Mouse (Mus musculus) lung, embryonic 16.5 days (tissue): ENCODE measurements at regions not wholly inside any gene's neighbourhood (a gene's known extent, or its start where the extent isn't known, plus 50 kb on each side); places are given as distances from the start of the nearest gene placed in this dataset.

Source experiments
- ATAC-seq: fragments of 200-750 bp; cut with Nextera tagmentation; 2 replicates; pipeline ENCODE4 v1.8.0; 2017; ENCODE audit warnings: low read depth, mild to moderate bottlenecking, moderate library complexity
- H3K27ac ChIP-seq: fragments of 300-500 bp; sonication (generic); 2 replicates; pipeline ENCODE4 v1.5.1; 2014; ENCODE audit warnings: mild to moderate bottlenecking, control low read depth, low read length
- H3K27me3 ChIP-seq: fragments of 300-500 bp; sonication (generic); 2 replicates; pipeline ENCODE4 v1.6.1; 2014; ENCODE audit warnings: low read depth, low read length, mixed read lengths; ENCODE audit not compliant: control insufficient read depth, insufficient read depth
- H3K36me3 ChIP-seq: fragments of 300-500 bp; sonication (generic); 2 replicates; pipeline ENCODE4 v1.6.1; 2014; ENCODE audit warnings: low read length; ENCODE audit not compliant: control insufficient read depth, insufficient read depth
- H3K4me1 ChIP-seq: fragments of 300-500 bp; sonication (generic); replicated peaks from 2 replicates; pipeline ENCODE4 v1.6.1; 2014; ENCODE audit warnings: low read length, mixed read lengths; ENCODE audit not compliant: control insufficient read depth, insufficient read depth
- H3K4me2 ChIP-seq: fragments of 300-500 bp; sonication (generic); 2 replicates; pipeline ENCODE4 v1.6.1; 2014; ENCODE audit warnings: low read depth, low read length, control low read depth
- H3K4me3 ChIP-seq: fragments of 300-500 bp; sonication (generic); 2 replicates; pipeline ENCODE4 v1.5.1; 2014; ENCODE audit warnings: mild to moderate bottlenecking, low read length, control low read depth
- H3K9ac ChIP-seq: fragments of 300-500 bp; sonication (generic); 2 replicates; pipeline ENCODE4 v1.6.1; 2014; ENCODE audit warnings: low read length, control low read depth
- H3K9me3 ChIP-seq: fragments of 300-500 bp; sonication (generic); 2 replicates; pipeline ENCODE4 v1.6.1; 2016; ENCODE audit warnings: low read length; ENCODE audit not compliant: control insufficient read depth
- WGBS: fragments of 180-500 bp; shearing (Covaris S2); extraction: QIAGEN DNeasy Blood & Tissue Kit; methylation state at CpG from one replicate; pipeline ENCODE4 v1.1.7; 2014; 5-methylcytosine and 5-hydroxymethylcytosine counted together

GRCm38 (mm10) chr19:32976507-32976906 lies 219.2 kb downstream of the Pten start:
- Histone ChIP-seq H3K27me3 (no peaks in the 10 kb centered on the region), H3K36me3 (no peaks in the 10 kb centered on the region), H3K9ac (no peak overlapping the region), H3K4me2 (no peak overlapping the region), H3K27ac (no peak overlapping the region), H3K9me3 (no peaks in the 10 kb centered on the region), H3K4me3 (no peak overlapping the region), H3K4me1 (no peaks in the 10 kb centered on the region)
- WGBS, result 85% methylated on average over 7 of the region's 7 CpGs
- ATAC-seq, result no peak

- H3K9ac ChIP-seq, result no peak overlapping the region
- WGBS, result 68% methylated on average over 7 of the region's 7 CpGs
- no peak for ATAC-seq
- H3K27me3 ChIP-seq, result no peaks in the 10 kb centered on the region
- no peaks in the 10 kb centered on the region; the same call in 1 of the 2 replicates for H3K4me1 ChIP-seq
- no peaks in the 10 kb centered on the region for H3K36me3 ChIP-seq
- H3K4me3 ChIP-seq, result no peak overlapping the region
- H3K9me3 ChIP-seq, result no peaks in the 10 kb centered on the region
- H3K4me2 ChIP-seq, result no peak overlapping the region
- no peak overlapping the region for H3K27ac ChIP-seq
Observed at GRCm38 (mm10) chr19:32978037-32978745, 220.9 kb downstream of the Pten start.

- Histone ChIP-seq H3K36me3 (no peaks in the 10 kb centered on the region), H3K27me3 (no peaks in the 10 kb centered on the region), H3K4me3 (no peak overlapping the region), H3K27ac (no peak overlapping the region), H3K4me1 (no peaks in the 10 kb centered on the region; the same call in 1 of the 2 replicates), H3K9me3 (no peaks in the 10 kb centered on the region), H3K4me2 (no peak overlapping the region), H3K9ac (no peak overlapping the region)
- WGBS, result 70% methylated on average over 5 of the region's 5 CpGs
- no peak for ATAC-seq
Observed at GRCm38 (mm10) chr19:32980142-32980541, 222.8 kb downstream of the Pten start.

- 51% methylated on average over 5 of the region's 5 CpGs for WGBS
Observed at GRCm38 (mm10) chr19:32988713-32989112, 231.4 kb downstream of the Pten start.

GRCm38 (mm10) chr19:32989346-32989745 lies 232.0 kb downstream of the Pten start:
- Histone ChIP-seq H3K36me3 (no peaks in the 10 kb centered on the region), H3K9me3 (no peaks in the 10 kb centered on the region), H3K27ac (no peak overlapping the region), H3K4me1 (no peaks in the 10 kb centered on the region), H3K4me3 (no peak overlapping the region), H3K27me3 (no peaks in the 10 kb centered on the region), H3K9ac (no peak overlapping the region), H3K4me2 (no peak overlapping the region)
- 81% methylated on average over 6 of the region's 6 CpGs for WGBS
- ATAC-seq, result no peak

More at GRCm38 (mm10) chr19:32988713-32989112, 231.4 kb downstream of the Pten start:
- no peak overlapping the region for H3K9ac ChIP-seq
- no peaks in the 10 kb centered on the region for H3K9me3 ChIP-seq
- no peak overlapping the region for H3K4me2 ChIP-seq
- H3K27me3 ChIP-seq, result no peaks in the 10 kb centered on the region
- no peak overlapping the region for H3K4me3 ChIP-seq
- no peaks in the 10 kb centered on the region for H3K36me3 ChIP-seq
- no peak overlapping the region for H3K27ac ChIP-seq
- no peak for ATAC-seq
- no peaks in the 10 kb centered on the region for H3K4me1 ChIP-seq

GRCm38 (mm10) chr19:32990576-32990975 lies 233.3 kb downstream of the Pten start:
- no peak overlapping the region for H3K27ac ChIP-seq
- H3K36me3 ChIP-seq, result no peaks in the 10 kb centered on the region
- H3K9me3 ChIP-seq, result no peaks in the 10 kb centered on the region
- H3K4me2 ChIP-seq, result no peak overlapping the region
- no peak overlapping the region for H3K9ac ChIP-seq
- no peak for ATAC-seq
- WGBS, result 73% methylated on average over 6 of the region's 6 CpGs
- no peak overlapping the region for H3K4me3 ChIP-seq
- H3K4me1 ChIP-seq, result no peaks in the 10 kb centered on the region
- H3K27me3 ChIP-seq, result no peaks in the 10 kb centered on the region

- Histone ChIP-seq H3K27me3 (no peaks in the 10 kb centered on the region), H3K9me3 (no peaks in the 10 kb centered on the region), H3K36me3 (no peaks in the 10 kb centered on the region), H3K4me2 (no peak overlapping the region), H3K4me1 (no peaks in the 10 kb centered on the region), H3K9ac (no peak overlapping the region), H3K4me3 (no peak overlapping the region), H3K27ac (no peak overlapping the region)
- ATAC-seq, result no peak
- WGBS, result 79% methylated on average over 2 of the region's 3 CpGs
Observed at GRCm38 (mm10) chr19:32998576-32999170, 241.4 kb downstream of the Pten start.

GRCm38 (mm10) chr19:33007582-33007981 lies 250.3 kb downstream of the Pten start:
- no peaks in the 10 kb centered on the region for H3K36me3 ChIP-seq
- no peak overlapping the region for H3K4me3 ChIP-seq
- H3K4me1 ChIP-seq, result no peaks in the 10 kb centered on the region
- WGBS, result 89% methylated on average over 8 of the region's 8 CpGs
- no peaks in the 10 kb centered on the region for H3K27me3 ChIP-seq
- ATAC-seq, result no peak
- H3K27ac ChIP-seq, result no peak overlapping the region
- H3K9me3 ChIP-seq, result no peaks in the 10 kb centered on the region
- H3K9ac ChIP-seq, result no peak overlapping the region
- H3K4me2 ChIP-seq, result no peak overlapping the region

GRCm38 (mm10) chr19:33008076-33008475 lies 250.8 kb downstream of the Pten start:
- ATAC-seq, result no peak

More at GRCm38 (mm10) chr19:33008076-33008475, 250.8 kb downstream of the Pten start:
- Histone ChIP-seq H3K27ac (no peak overlapping the region), H3K9me3 (no peaks in the 10 kb centered on the region), H3K4me2 (no peak overlapping the region), H3K27me3 (no peaks in the 10 kb centered on the region), H3K36me3 (no peaks in the 10 kb centered on the region), H3K4me3 (no peak overlapping the region), H3K4me1 (no peaks in the 10 kb centered on the region), H3K9ac (no peak overlapping the region)
- WGBS, result 89% methylated on average over 4 of the region's 4 CpGs
